Mouse (Mus musculus) G1E (cell line): Measurements from ENCODE around the gene Phlpp1. TPM values are rescaled to one million over a fixed set of nuclear protein-coding genes. Genes with fewer than 3 reads are reported as not detected.
"Not testable (repeated sequence)": the region's sequence is repeated elsewhere in the genome, so short reads cannot be mapped to it uniquely, and the experiment has no call there.

Experiments
- ATAC-seq: 2 replicates; pipeline ENCODE4 v1.8.0; 2016; ENCODE audit warnings: mild to moderate bottlenecking; ENCODE audit not compliant: insufficient number of reproducible peaks, poor library complexity, low FRiP score, severe bottlenecking; ENCODE audit errors: extremely low read depth
- DNase-seq: peaks from one replicate; pipeline ENCODE4 v3.0.0; 2012; ENCODE audit warnings: low spot score
- H3K27me3 ChIP-seq: 2 replicates; pipeline ENCODE4 v1.6.1; 2012; ENCODE audit warnings: mild to moderate bottlenecking, low read length, inconsistent platforms; ENCODE audit not compliant: insufficient read depth
- H3K36me3 ChIP-seq: replicated peaks from 2 replicates; pipeline ENCODE3; 2012; ENCODE audit warnings: mild to moderate bottlenecking, inconsistent platforms
- H3K4me1 ChIP-seq: 2 replicates; pipeline ENCODE4 v1.6.1; 2012; ENCODE audit warnings: low read depth, low read length, inconsistent platforms, mixed read lengths; ENCODE audit not compliant: insufficient read depth
- H3K4me3 ChIP-seq: 2 replicates; pipeline ENCODE4 v1.5.1; 2012; ENCODE audit warnings: low read depth, mild to moderate bottlenecking, inconsistent platforms, low read length, moderate library complexity, mixed read lengths
- H3K9me3 ChIP-seq: replicated peaks from 2 replicates; pipeline ENCODE4 v1.6.1; 2012; ENCODE audit warnings: inconsistent platforms
- CTCF ChIP-seq: IDR thresholded peaks from 2 replicates; pipeline ENCODE4 v1.5.1; 2012; ENCODE audit warnings: low read depth, low read length, inconsistent platforms, mixed read lengths
- GATA1 ChIP-seq: IDR thresholded peaks from 2 replicates; pipeline ENCODE4 v1.6.1; 2012; ENCODE audit warnings: borderline replicate concordance, low read length, inconsistent platforms, mixed read lengths
- GATA2 ChIP-seq: IDR thresholded peaks from 2 replicates; pipeline ENCODE4 v1.6.1; 2012; ENCODE audit warnings: low read depth, low read length, inconsistent platforms, borderline replicate concordance
- POLR2AphosphoS5 ChIP-seq: IDR thresholded peaks from 2 replicates; pipeline ENCODE4 v1.6.1; 2012; ENCODE audit warnings: low read depth, low read length, inconsistent platforms; ENCODE audit not compliant: insufficient replicate concordance
- TAL1 ChIP-seq: conservative IDR thresholded peaks from 2 replicates; pipeline ENCODE4 v1.6.1; 2012; ENCODE audit warnings: low read depth, low read length, inconsistent platforms, mixed read lengths
- polyA plus RNA-seq: library from polyadenylated mRNA; stranded (reverse); fragments of >175 nt; gene quantifications from 2 replicates; pipeline ENCODE4 v1.2.3, GENCODE M21; 2012
- total RNA-seq, 2 experiments: library from RNA; stranded (forward) in 1 of 2; stranded (reverse) in 1 of 2; fragments of 200-1000 nt in 1 of 2; fragments of >200 nt in 1 of 2; fragmentation: Nextera tagmentation in 1 of 2; gene quantifications; 2 replicates each; pipeline ENCODE4 v1.2.3; 2014 to 2017

Phlpp1 gene
- total and polyA plus RNA-seq, 3 experiments, result 6.6 to 25.3 (median 9.2) TPM

DNA sequence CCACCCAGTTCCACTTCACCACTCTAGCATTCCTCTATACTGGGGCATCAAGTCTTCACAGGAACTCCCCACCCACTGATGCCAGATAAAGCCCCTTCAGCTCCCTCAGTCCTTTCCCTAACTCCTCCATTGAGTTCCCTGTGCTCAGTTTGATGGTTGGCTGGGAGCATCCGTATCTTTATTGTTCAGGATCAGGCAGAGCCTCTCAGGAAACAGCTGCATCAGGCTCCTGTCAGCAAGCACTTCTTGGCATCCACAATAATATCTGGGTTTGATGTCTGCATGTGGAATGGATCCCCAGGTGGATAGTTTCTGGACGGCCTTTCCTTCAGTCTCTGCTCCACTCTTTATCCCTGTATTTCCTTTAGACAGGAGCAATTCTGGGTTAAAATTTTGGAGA, 138.7 kb downstream of the Phlpp1 start:
- Histone ChIP-seq H3K27me3 (no peaks in the 10 kb centered on the region), H3K9me3 (no peaks in the 10 kb centered on the region), H3K4me1 (no peaks in the 10 kb centered on the region), H3K4me3 (no peak overlapping the region), H3K36me3 (peaks cover 3% of the 10 kb centered on the region)
- ATAC-seq (no peak), DNase-seq (no peak)
- TF ChIP-seq CTCF, result no peak
- TF ChIP-seq TAL1, result no peak
- TF ChIP-seq GATA1, result no peak
- TF ChIP-seq POLR2AphosphoS5, result no peak

DNA sequence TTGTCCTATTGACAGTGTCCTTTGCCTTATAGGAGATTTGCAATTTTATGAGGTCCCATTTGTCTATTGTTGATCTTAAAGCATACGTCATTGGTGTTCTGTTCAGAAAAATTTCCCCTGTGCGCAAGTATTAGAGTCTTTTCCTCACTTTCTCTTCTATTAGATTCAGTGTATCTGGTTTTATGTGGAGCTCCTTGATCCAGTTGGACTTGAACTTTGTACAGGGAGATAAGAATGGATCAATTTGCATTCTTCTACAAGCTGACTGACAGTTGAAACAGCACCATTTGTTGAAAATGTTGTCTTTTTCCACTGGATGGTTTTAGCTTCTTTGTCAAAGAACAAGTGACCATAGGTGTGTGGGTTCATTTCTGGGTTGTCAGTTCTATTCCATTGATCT, 140.3 kb downstream of the Phlpp1 start:
- H3K36me3 ChIP-seq, result not testable (repeated sequence)

DNA sequence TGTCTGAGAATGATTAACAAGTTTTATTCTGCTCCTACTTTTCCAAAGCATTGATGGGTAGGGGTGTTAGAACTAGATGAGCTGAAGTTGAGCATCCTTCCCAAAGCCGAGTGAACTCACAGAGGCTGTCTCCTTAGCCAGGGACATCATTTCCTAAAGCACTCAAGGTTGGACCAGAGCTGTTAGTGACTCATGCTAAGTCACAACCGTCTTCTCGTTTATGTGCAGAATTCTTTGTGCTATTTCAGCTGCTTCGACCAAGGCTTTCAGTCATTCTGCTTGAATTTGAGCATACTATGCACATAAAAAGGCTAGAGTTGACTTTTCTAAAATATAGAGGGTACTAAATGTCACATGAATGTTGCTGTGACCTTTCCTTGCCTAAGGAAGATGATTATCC, 142.9 kb downstream of the Phlpp1 start:
- Histone ChIP-seq H3K4me1 (0 out of 2 replicates have a peak, but pooled peaks cover 5% of the 10 kb centered on the region), H3K9me3 (no peaks in the 10 kb centered on the region), H3K4me3 (no peak overlapping the region), H3K27me3 (no peaks in the 10 kb centered on the region), H3K36me3 (peaks cover 5% of the 10 kb centered on the region)
- ATAC-seq (no peak), DNase-seq (no peak)
- no peak for TF ChIP-seq POLR2AphosphoS5
- TF ChIP-seq CTCF, result no peak
- no peak for TF ChIP-seq TAL1
- TF ChIP-seq GATA1, result no peak
- TF ChIP-seq GATA2, result no peak

More for the DNA sequence above, 140.3 kb downstream of the Phlpp1 start:
- not testable (repeated sequence) for H3K27me3 ChIP-seq, H3K4me3 ChIP-seq, H3K9me3 ChIP-seq, ATAC-seq, DNase-seq, H3K4me1 ChIP-seq

DNA sequence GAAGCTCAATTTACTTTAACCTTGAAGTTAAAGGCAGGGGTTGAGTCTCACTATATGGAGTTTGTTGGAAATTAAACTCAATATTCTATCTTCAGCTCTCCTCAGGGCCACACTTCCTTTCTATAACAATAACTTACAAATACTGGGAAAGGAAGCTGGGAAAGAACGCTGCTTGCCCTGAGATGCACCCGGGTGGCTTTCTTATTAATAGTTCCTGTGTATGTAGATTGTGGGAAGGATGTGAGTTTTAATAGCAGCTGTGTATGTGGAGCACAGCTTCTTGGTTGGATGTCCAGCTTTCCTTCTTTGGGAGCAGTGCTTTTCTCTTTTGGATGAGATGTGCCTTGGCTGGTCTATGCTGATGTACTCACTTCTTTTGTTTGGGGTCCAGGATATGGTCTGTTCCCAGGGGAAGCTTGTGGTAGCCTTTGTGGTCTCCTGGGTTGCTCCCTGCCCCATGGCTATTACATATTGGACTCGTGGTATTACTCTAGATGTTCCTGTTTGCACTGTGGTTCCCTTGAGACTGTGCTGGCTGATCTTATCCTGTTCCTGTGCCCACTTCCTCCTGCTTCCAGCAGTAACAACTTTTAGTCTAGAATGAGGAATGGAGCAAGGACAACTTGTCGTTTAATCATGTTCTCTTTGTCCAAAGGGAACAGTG, 145.2 kb downstream of the Phlpp1 start:
- DNase-seq, result no peak

DNA sequence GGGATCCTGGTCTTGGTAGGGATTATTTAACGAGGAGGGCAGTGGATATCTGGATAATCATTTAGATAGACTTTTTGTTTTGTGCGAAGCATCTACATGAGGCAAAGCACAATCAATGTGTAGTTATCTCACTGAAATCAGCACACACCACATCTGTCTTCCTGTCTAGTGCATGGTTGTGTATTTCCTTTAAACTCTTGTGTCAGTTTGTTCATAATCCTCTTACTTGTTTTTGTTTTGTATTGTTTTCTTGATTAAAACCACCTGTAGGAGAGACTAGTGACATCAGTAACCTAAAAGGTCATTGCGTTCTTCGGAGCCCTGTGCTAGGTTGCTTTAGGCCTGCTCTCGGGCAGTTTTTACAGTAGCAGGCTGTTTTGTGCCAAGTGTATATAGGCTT, 146.8 kb downstream of the Phlpp1 start:
- Histone ChIP-seq H3K4me1 (0 out of 2 replicates have a peak, but pooled peaks cover 5% of the 10 kb centered on the region), H3K9me3 (no peaks in the 10 kb centered on the region), H3K27me3 (no peaks in the 10 kb centered on the region), H3K4me3 (no peak overlapping the region), H3K36me3 (peaks cover 9% of the 10 kb centered on the region)
- ATAC-seq (no peak), DNase-seq (no peak)
- TF ChIP-seq GATA2, result no peak
- TF ChIP-seq CTCF, result no peak
- no peak for TF ChIP-seq POLR2AphosphoS5

More for the DNA sequence above, 145.2 kb downstream of the Phlpp1 start:
- ATAC-seq, result no peak
- Histone ChIP-seq H3K4me3 (no peak overlapping the region), H3K36me3 (peaks cover 9% of the 10 kb centered on the region), H3K4me1 (0 out of 2 replicates have a peak, but pooled peaks cover 5% of the 10 kb centered on the region), H3K9me3 (no peaks in the 10 kb centered on the region), H3K27me3 (no peaks in the 10 kb centered on the region)
- TF ChIP-seq GATA2 (no peak), GATA1 (no peak), POLR2AphosphoS5 (no peak)

DNA sequence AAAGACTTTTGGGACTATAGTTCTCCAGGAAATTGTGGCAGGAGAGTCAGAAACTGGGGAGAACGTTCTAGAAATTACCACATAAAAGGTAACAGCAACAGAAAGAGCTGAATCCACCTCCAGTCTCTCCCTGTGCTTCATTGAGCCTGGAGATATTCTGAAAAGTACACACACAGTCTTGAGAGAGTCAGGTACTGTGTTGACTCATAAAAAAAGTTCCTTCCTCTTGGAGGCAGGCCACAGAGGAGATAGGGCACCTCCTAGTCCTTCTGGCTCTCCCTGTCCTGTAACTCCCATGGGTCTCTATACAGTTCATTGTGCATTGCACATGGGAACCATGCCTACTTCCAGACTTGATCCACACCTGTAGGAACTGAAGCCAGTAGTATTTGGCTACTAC, 149.0 kb downstream of the Phlpp1 start:
- Histone ChIP-seq H3K4me3 (no peak overlapping the region), H3K4me1 (0 out of 2 replicates have a peak, but pooled peaks cover 5% of the 10 kb centered on the region), H3K27me3 (no peaks in the 10 kb centered on the region), H3K36me3 (peaks cover 9% of the 10 kb centered on the region), H3K9me3 (no peaks in the 10 kb centered on the region)
- DNase-seq (no peak), ATAC-seq (no peak)
- TF ChIP-seq POLR2AphosphoS5 (no peak), TAL1 (no peak), GATA1 (no peak)
